Mouse (Mus musculus) liver, postnatal 0 days (tissue): ENCODE results near the gene Otogl.

Source experiments
- CTCF ChIP-seq: sonication (generic); IDR thresholded peaks from 2 replicates; pipeline ENCODE4 v1.5.1; 2016; ENCODE audit warnings: antibody characterized with exemption, low read depth
- EP300 ChIP-seq: IDR thresholded peaks from 2 replicates; pipeline ENCODE4 v1.6.1; 2016; ENCODE audit warnings: antibody characterized with exemption, low read depth, mild to moderate bottlenecking

DNA sequence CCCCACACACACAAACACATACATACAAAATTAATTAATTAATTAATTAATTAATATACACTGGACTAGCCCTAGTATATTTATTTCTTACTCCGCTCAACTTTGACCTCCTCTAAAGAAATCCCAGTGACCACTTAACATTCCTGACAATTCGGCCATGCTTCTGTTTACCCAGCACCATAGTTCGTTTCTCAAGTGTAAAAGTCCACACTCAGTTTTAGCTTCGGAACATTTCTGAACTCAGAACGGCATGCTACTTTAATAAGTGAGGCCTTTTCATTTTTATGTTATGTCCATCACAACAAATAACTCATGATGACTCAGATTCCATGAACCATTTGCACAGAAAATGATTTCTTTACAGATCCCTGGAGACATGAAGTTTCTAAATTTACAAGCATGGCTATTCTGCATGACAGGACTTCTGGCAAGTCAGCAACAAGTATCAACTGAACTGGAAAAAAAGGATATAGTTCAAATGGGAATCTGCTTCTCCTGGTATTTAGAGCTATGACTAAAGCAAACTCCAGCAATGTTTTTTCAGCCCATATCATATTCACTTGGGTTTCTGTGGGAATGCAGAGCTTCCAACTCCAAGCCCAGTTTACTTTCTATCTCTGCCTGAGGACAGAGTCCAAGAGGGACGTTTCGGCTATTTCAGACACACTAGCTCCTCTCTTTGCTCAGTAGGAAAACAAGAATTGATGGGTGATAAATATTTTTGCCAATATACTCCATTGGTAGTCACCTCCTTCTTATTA lies 6.5 kb downstream of the Otogl start:
- TF ChIP-seq EP300 (no peak), CTCF (no peak)
